Mouse (Mus musculus): ENCODE data around the gene Eral1. TPM values are rescaled to one million over a fixed set of nuclear protein-coding genes. Genes with fewer than 3 reads are reported as not detected.

The Eral1 gene
- polyA plus RNA-seq, 1 experiment = not detected

DNA sequence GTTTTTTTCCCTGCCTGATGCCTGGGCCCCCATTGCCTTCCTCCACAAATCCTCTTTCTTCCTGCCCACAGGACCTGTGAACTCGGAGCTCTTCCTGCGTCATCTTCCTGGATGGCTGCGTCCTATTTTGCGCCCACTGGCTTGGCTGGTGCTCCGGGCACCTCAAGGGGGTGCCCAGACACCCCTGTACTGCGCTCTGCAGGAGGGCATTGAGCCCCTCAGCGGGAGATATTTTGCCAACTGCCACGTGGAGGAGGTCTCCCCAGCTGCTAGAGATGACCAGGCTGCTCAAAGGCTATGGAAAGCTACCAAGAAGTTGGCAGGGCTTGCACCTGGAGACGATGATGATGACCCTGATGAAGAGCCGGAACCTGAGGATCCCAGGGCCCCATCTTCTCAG, 43.4 kb downstream of the Eral1 start:
- WGBS = 81% methylated on average over 10 of the region's 10 CpGs
- no peak overlapping the region for H3K4me3 ChIP-seq (ENCODE audit: insufficient read depth, low read depth, low read length)
- H3K4me1 ChIP-seq (ENCODE audit: control insufficient read depth, insufficient read depth, low read length) = peaks cover 4% of the 10 kb centered on the region
- no peak overlapping the region for H3K27ac ChIP-seq (ENCODE audit: insufficient read depth, low read depth, low read length)
- TF ChIP-seq CTCF (IDR thresholded peaks at IDR 0.05; ENCODE audit: insufficient read depth, low read depth, low read length) (no peak), POLR2A (IDR thresholded peaks at IDR 0.05; ENCODE audit: insufficient read depth, low read depth, low read length) (no peak)

DNA sequence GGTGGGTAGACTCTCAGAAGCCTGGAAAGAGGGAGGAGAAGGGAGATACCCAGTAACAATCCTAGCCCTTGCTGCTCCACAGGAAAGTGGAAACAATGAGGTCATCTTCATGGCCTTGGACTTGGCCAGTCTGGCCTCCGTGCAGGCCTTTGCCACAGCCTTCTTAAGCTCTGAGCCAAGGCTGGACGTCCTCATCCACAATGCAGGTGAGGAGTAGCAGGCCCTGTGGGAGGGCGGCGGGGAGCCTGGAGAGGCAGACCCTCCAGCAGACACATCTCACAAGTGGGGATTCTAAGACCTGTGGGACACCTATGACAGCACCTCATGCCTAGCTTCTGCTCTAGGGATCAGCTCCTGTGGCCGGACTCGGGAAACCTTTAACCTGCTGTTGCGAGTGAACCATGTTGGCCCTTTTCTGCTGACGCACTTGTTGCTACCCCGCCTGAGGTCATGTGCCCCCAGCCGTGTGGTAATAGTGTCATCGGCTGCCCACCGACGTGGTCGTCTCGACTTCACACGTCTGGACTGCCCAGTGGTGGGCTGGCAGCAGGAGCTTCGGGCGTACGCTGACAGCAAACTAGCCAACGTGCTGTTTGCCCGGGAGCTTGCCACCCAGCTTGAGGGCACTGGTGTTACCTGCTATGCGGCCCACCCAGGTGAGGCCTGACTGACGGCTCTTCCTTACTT, 46.1 kb downstream of the Eral1 start:
- no peak overlapping the region for H3K27ac ChIP-seq (ENCODE audit: insufficient read depth, low read depth, low read length)
- no peak for TF ChIP-seq CTCF (IDR thresholded peaks at IDR 0.05; ENCODE audit: insufficient read depth, low read depth, low read length)
- no peak for TF ChIP-seq POLR2A (IDR thresholded peaks at IDR 0.05; ENCODE audit: insufficient read depth, low read depth, low read length)
- H3K4me1 ChIP-seq (ENCODE audit: control insufficient read depth, insufficient read depth, low read length) = peaks cover 7% of the 10 kb centered on the region
- 94% methylated on average over 23 of the region's 23 CpGs for WGBS
- H3K4me3 ChIP-seq (ENCODE audit: insufficient read depth, low read depth, low read length) = no peak overlapping the region

DNA sequence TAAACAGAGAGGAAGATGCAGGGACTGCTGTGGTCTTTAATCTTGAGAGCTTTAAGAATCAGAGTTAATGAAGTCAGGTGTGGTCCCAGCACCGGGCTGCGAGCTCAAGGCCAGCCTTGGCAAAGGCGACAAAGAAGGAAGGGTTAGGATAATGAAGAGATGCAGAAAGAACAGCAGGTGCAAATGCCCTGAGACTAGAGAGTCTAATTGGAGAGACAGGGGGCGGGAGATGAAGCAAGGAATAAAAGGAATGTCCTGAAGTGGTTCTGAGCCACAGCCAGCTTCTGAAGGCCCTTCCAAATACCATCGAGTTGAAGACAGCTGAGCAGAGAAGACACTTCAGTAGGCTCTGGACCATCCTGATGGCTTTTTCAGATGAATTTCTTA, 47.4 kb downstream of the Eral1 start:
- H3K27ac ChIP-seq (ENCODE audit: insufficient read depth, low read depth, low read length) = 0 out of 2 replicates have a peak overlapping the region, but pooled peaks have one; percentile 11
- peak overlapping the region; percentile 62 for H3K4me3 ChIP-seq (ENCODE audit: insufficient read depth, low read depth, low read length)
- TF ChIP-seq CTCF (IDR thresholded peaks at IDR 0.05; ENCODE audit: insufficient read depth, low read depth, low read length) (no peak), POLR2A (IDR thresholded peaks at IDR 0.05; ENCODE audit: insufficient read depth, low read depth, low read length) (no peak)
- WGBS = 3% methylated on average over 5 of the region's 5 CpGs
- H3K4me1 ChIP-seq (ENCODE audit: control insufficient read depth, insufficient read depth, low read length) = peaks cover 7% of the 10 kb centered on the region

DNA sequence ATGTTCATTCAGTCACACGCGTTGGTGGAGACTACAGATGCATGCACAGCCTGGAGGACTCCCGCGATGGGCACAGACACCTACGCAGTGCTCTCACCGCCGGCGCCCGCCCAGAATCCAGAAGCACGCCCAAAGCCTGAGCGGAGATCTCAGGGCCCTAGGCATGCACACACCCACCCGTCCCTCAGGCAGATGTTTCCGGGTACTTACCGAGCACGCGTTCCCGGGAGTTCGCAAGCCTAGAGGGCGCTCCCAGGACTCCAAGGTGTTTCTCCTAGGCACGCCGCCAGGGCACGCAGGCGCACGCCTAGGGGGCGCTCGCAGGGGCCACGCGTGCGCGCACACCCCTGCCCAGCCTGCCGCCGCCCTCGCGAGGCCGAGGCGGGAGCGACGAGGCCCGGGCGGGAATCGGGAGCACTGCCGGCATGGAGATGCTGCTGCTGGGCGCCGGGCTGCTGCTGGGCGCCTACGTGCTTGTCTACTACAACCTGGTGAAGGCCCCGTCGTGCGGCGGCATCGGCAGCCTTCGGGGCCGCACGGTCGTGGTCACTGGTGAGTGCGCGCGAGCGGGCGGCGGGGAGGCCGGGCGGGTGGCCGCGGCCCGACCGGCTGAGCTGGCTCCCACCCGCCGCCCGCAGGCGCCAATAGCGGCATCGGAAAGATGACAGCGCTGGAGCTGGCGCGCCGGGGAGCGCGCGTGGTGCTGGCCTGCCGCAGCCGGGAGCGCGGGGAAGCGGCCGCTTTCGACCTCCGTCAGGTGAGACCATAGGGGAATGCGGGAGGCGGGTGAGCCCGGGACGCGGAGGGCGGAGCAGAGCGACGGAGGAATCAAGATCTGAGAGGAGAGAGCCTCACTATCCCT, 48.0 kb downstream of the Eral1 start, which contains the start of gene Dhrs13:
Gene Dhrs13, plus strand, starts transcription at position 334 of the 862 bp plus-strand sequence.
- H3K27ac ChIP-seq (ENCODE audit: insufficient read depth, low read depth, low read length) = 0 out of 2 replicates have a peak within 1 kb of the TSS, but pooled peaks have one; percentile 11
- TF ChIP-seq CTCF (IDR thresholded peaks at IDR 0.05; ENCODE audit: insufficient read depth, low read depth, low read length) = peak; percentile 88
- TF ChIP-seq POLR2A (IDR thresholded peaks at IDR 0.05; ENCODE audit: insufficient read depth, low read depth, low read length) = peak; percentile 55; the same call in 1 of the 2 replicates
- WGBS = under 1% methylated on average over 96 of the region's 96 CpGs
- H3K4me3 ChIP-seq (ENCODE audit: insufficient read depth, low read depth, low read length) = peak within 1 kb of the TSS; percentile 62
- peaks cover 5% of the 10 kb centered on the region; the same call in 1 of the 2 replicates for H3K4me1 ChIP-seq (ENCODE audit: control insufficient read depth, insufficient read depth, low read length)

DNA sequence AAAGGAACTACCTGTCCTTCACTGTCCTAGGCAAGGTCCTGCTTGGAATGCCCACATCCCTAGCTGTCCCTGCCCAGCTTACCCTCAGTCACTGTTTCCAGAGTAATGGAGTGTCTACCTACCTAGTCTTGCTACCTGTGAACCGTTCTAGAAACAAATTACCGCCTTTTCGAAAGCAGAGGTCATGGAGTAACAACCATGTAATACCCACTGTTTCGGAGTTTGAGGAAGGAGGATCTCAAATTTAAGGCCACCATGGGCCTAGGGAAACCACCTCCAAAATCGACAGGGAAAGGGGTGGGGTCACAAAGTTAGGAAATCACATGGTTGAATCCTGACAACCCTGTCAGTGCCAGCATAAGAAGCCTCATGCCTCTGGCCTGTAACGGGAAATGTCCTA, 48.8 kb downstream of the Eral1 start:
- Histone ChIP-seq H3K4me1 (ENCODE audit: control insufficient read depth, insufficient read depth, low read length) (peaks cover 5% of the 10 kb centered on the region; the same call in 1 of the 2 replicates), H3K27ac (ENCODE audit: insufficient read depth, low read depth, low read length) (no peak overlapping the region), H3K4me3 (ENCODE audit: insufficient read depth, low read depth, low read length) (no peak overlapping the region)
- WGBS = 49% methylated on average over 6 of the region's 6 CpGs
- TF ChIP-seq CTCF (IDR thresholded peaks at IDR 0.05; ENCODE audit: insufficient read depth, low read depth, low read length) = no peak
- no peak for TF ChIP-seq POLR2A (IDR thresholded peaks at IDR 0.05; ENCODE audit: insufficient read depth, low read depth, low read length)

DNA sequence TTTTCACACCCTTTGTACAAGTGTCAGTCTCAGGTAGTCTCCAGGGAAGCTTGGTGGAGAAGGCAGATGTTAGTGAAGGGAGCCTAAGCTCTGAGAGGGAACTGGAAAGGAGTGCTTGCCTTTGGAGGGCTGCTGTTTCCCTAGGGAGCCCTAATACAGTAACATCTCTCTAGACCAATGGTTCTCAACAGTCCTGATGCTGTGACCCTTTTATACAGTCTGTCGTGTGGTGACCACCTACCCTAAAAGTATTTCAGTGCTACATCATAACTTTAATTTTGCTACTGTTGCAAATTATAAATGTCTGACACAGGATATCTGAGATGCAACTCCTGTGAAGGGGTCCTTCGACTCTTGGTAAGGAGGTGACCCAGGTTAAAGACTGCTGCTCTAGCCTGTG, 49.6 kb downstream of the Eral1 start:
- no peak overlapping the region for H3K27ac ChIP-seq (ENCODE audit: insufficient read depth, low read depth, low read length)
- no peak overlapping the region for H3K4me3 ChIP-seq (ENCODE audit: insufficient read depth, low read depth, low read length)
- H3K4me1 ChIP-seq (ENCODE audit: control insufficient read depth, insufficient read depth, low read length) = peaks cover 5% of the 10 kb centered on the region; the same call in 1 of the 2 replicates
- 72% methylated on average over 2 of the region's 2 CpGs for WGBS
- no peak for TF ChIP-seq POLR2A (IDR thresholded peaks at IDR 0.05; ENCODE audit: insufficient read depth, low read depth, low read length)
- TF ChIP-seq CTCF (IDR thresholded peaks at IDR 0.05; ENCODE audit: insufficient read depth, low read depth, low read length) = no peak

DNA sequence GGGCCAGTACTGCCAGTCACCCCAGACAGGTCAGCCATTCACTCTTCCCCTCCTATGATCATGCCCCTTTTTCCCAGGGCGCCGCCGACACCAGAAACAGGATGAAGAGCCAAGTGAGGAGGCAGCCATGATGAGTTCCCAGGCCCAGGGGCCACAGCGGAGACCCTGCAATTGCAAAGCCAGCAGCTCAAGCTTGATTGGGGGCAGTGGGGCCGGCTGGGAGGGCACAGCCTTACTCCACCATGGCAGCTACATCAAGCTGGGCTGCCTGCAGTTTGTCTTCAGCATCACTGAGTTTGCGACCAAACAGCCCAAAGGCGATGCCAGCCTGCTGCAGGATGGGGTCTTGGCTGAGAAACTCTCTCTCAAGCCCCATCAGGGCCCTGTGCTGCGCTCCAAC, 50.9 kb downstream of the Eral1 start:
- Histone ChIP-seq H3K27ac (ENCODE audit: insufficient read depth, low read depth, low read length) (no peak overlapping the region), H3K4me3 (ENCODE audit: insufficient read depth, low read depth, low read length) (no peak overlapping the region), H3K4me1 (ENCODE audit: control insufficient read depth, insufficient read depth, low read length) (peaks cover 5% of the 10 kb centered on the region; the same call in 1 of the 2 replicates)
- WGBS = 83% methylated on average over 8 of the region's 8 CpGs
- no peak for TF ChIP-seq CTCF (IDR thresholded peaks at IDR 0.05; ENCODE audit: insufficient read depth, low read depth, low read length)

DNA sequence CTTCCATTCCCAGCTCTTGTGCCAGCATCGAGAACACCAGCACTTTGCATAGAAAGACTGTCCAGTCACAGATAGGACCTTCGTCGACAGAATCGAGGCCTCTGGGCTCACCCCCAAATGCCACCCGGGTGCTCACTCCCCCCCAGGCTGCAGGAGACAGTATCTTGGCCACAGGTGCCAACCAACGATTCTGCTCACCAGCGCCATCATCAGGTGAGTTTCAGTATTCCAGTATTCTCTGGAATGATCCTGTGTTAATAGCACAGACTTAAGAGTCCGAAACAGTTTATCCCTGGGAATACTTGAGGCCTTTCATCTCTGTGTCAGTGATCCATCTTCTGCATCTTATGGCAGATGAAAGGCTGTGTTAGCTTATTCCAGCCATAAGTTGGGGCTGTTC, 56.6 kb downstream of the Eral1 start:
- Histone ChIP-seq H3K4me1 (ENCODE audit: control insufficient read depth, insufficient read depth, low read length) (no peaks in the 10 kb centered on the region), H3K27ac (ENCODE audit: insufficient read depth, low read depth, low read length) (no peak overlapping the region), H3K4me3 (ENCODE audit: insufficient read depth, low read depth, low read length) (no peak overlapping the region)
- 65% methylated on average over 8 of the region's 8 CpGs for WGBS
- TF ChIP-seq POLR2A (IDR thresholded peaks at IDR 0.05; ENCODE audit: insufficient read depth, low read depth, low read length) (no peak), CTCF (IDR thresholded peaks at IDR 0.05; ENCODE audit: insufficient read depth, low read depth, low read length) (no peak)

Other genes starting within 250 kb of the Eral1 start
- not detected in 2 replicates for gene Pipox, start 186.3 kb downstream of the Eral1 start, polyA plus RNA-seq (2012; ENCODE audit: insufficient read depth, insufficient read length, low replicate concordance, missing spikeins)
- gene Sez6, start 149.6 kb downstream of the Eral1 start, polyA plus RNA-seq (2012; ENCODE audit: insufficient read depth, insufficient read length, low replicate concordance, missing spikeins) = 109 TPM in 1 of 2 replicates, not detected in the other
- gene Phf12, start 97.6 kb downstream of the Eral1 start, polyA plus RNA-seq (2012; ENCODE audit: insufficient read depth, insufficient read length, low replicate concordance, missing spikeins) = 389 TPM in 1 of 2 replicates, not detected in the other
- gene Dhrs13, start 48.1 kb downstream of the Eral1 start, polyA plus RNA-seq (2012; ENCODE audit: insufficient read depth, insufficient read length, low replicate concordance, missing spikeins) = not detected in 2 replicates
- not detected in 2 replicates for gene Flot2, start 42.5 kb downstream of the Eral1 start, polyA plus RNA-seq (2012; ENCODE audit: insufficient read depth, insufficient read length, low replicate concordance, missing spikeins)
- not detected in 2 replicates for gene Fam222b, start 14.3 kb upstream of the Eral1 start, polyA plus RNA-seq (2012; ENCODE audit: insufficient read depth, insufficient read length, low replicate concordance, missing spikeins)
- gene Traf4, start 85.2 kb upstream of the Eral1 start, polyA plus RNA-seq (2012; ENCODE audit: insufficient read depth, insufficient read length, low replicate concordance, missing spikeins) = not detected in 2 replicates
- gene Nek8, start 96.3 kb upstream of the Eral1 start, polyA plus RNA-seq (2012; ENCODE audit: insufficient read depth, insufficient read length, low replicate concordance, missing spikeins) = not detected in 2 replicates
- gene Tlcd1, start 96.3 kb upstream of the Eral1 start, polyA plus RNA-seq (2012; ENCODE audit: insufficient read depth, insufficient read length, low replicate concordance, missing spikeins) = not detected in 2 replicates
- gene Rpl23a, start 103.2 kb upstream of the Eral1 start, polyA plus RNA-seq (2012; ENCODE audit: insufficient read depth, insufficient read length, low replicate concordance, missing spikeins) = 1,288 TPM in 1 of 2 replicates, not detected in the other
- gene Rab34, start 108.0 kb upstream of the Eral1 start, polyA plus RNA-seq (2012; ENCODE audit: insufficient read depth, insufficient read length, low replicate concordance, missing spikeins) = not detected in 2 replicates
- gene Proca1, start 113.0 kb upstream of the Eral1 start, polyA plus RNA-seq (2012; ENCODE audit: insufficient read depth, insufficient read length, low replicate concordance, missing spikeins) = not detected in 2 replicates
- not detected in 2 replicates for gene Sdf2, start 165.4 kb upstream of the Eral1 start, polyA plus RNA-seq (2012; ENCODE audit: insufficient read depth, insufficient read length, low replicate concordance, missing spikeins)
- gene Supt6, start 165.6 kb upstream of the Eral1 start, polyA plus RNA-seq (2012; ENCODE audit: insufficient read depth, insufficient read length, low replicate concordance, missing spikeins) = 62.3 TPM in 1 of 2 replicates, not detected in the other
- 122 and 503 TPM in 2 replicates for gene 2610507B11Rik, start 181.4 kb upstream of the Eral1 start, polyA plus RNA-seq (2012; ENCODE audit: insufficient read depth, insufficient read length, low replicate concordance, missing spikeins)
- not detected in 2 replicates for gene BC030499, start 210.5 kb upstream of the Eral1 start, polyA plus RNA-seq (2012; ENCODE audit: insufficient read depth, insufficient read length, low replicate concordance, missing spikeins)
- gene Spag5, start 221.1 kb upstream of the Eral1 start, polyA plus RNA-seq (2012; ENCODE audit: insufficient read depth, insufficient read length, low replicate concordance, missing spikeins) = not detected in 2 replicates
- 410 and 562 TPM in 2 replicates for gene Aldoc, start 242.6 kb upstream of the Eral1 start, polyA plus RNA-seq (2012; ENCODE audit: insufficient read depth, insufficient read length, low replicate concordance, missing spikeins)
- gene Pigs, start 248.0 kb upstream of the Eral1 start, polyA plus RNA-seq (2012; ENCODE audit: insufficient read depth, insufficient read length, low replicate concordance, missing spikeins) = not detected in 2 replicates

Measured in olfactory bulb, adult 2 months (tissue).